Mouse (Mus musculus) naive thymus-derived CD4-positive, alpha-beta T cell, adult 2 months (primary cell): ENCODE results near the gene Nectin2.

Source experiments
- DNase-seq: peaks from one replicate; pipeline ENCODE4 v3.0.0-alpha.2; 2011; ENCODE audit warnings: low read depth

Nectin2 gene

DNA sequence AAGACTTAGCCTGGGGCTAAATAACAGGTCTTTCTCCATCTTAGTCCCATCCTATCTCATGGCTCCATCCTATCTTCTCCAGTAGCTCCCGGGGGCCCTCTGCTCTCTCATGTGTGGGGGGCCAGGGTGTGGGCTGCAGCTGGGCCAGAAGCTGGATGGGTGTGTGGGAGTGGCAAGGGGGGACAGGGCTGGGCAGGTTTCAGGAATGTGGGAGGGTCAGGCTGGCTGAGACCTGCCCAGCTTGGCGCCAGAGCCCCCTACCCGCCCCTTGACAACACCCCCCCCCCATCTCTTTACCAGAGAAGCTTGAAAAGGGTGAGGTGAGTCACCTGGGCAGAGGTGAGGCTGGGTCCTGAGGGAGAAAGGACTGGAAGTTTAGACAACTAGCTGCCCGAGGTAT is 18.7 kb upstream of the Nectin2 start:
- no peak for DNase-seq

- no peak for DNase-seq
These were observed 18.0 kb upstream of the Nectin2 start for GRCm38 (mm10) chr7:19768251-19768650.

DNA sequence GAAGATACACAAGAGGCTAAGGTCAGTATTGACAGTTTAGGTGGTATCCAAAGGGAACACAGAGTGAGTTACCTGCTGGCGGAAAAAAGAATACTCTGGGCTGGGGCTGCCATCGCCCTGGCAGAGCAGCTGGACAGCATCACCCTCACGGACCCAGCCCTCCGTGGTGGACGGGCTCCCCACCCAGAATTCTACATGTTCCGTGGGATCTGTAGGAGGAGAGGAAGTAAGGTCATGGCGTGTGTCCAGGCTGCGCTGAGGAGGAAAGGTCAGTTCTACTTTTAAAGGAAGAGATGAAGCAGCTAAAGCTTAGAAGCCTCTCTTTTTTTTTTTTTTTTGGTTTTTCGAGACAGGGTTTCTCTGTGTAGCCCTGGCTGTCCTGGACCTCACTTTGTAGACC is 14.3 kb upstream of the Nectin2 start:
- DNase-seq = no peak

DNA sequence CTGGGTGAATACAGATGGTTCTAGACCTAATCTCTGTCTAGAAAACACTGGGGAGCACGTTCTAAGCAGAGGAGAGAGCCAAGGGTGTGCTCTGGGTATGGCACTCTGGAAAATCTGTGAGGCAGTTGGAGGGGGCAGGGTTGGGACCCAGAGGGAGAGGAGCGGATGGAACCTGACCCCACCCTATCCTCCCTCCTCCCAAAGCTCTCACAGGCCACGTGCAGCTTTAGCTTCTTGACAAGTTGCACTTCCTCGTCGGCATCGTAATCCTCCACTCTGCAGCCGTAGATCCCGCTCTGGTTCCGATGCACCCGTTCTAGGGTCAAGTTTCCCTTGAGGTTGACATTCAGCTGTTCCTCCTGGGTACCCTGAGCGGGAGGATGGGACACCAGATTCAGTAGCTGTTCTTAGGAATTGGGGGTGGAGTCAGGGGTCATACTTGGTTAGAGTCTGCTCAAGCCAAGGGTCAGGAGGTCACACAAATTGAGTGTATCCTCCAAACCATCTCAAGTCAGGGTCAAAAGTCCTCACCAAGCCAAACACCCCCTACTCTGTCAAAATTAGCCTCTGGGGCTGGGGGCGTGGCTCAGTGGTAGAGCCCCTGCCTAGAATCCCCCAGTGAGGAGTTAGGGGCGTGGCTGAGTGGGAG is 13.7 kb upstream of the Nectin2 start:
- no peak for DNase-seq

DNA sequence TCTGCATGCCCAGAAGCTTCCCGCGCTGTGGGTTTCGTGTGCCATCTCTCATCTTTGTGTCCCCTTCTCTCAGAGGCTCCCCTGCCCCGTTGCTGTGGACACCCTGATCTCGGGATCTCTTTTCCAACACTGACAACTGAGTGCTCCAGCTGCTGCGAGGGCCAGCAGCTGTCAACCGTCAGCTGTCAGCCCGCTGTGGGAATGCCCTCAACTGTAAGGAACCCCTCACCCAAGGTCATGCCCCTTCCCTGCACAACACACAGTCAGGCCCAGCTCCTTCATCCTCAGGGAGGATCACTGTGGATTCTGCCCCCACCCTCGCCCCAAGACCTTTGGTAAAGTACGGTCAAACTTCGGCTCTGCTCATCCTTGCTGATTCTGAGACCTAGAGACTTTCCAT is 12.0 kb upstream of the Nectin2 start:
- no peak for DNase-seq

DNA sequence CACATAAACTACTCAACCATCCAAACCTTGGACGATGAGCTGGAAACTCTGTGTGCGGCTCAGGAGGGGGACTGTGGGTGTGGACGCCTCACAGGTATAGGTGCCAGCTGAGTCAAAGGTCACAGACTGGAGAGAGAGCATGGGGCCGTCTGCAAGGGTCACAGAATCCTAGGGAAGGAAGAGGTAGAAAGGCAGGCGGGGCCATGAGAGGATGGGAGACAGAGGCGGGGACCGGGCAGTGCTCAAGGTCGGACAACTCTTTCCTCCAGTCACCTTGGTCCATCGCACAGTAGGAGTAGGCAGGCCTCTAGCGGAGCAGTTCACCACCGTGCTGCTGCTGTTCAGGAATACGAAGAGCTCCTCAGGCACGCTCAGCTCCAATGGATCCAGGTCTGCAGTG is 9.7 kb upstream of the Nectin2 start:
- DNase-seq = no peak

DNA sequence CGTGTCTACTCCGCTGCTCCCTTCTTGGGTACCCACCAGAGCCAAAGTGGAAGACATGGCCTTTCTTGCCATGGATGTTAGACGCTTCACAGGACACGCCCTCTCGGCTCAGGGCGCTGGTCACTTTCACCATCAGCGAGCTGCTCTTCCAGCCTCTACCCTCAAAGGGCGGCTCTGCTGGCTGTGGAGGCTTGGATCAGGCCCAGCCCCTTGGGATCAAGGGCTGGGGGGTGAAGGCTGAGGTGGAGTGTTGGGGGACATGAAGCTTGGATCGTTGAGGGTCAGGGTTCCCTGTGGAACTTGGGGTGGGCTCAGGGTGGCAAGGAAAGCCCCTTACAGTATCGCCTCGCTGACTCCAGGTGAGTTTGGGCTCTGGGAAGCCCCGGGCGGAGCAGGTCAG is 8.3 kb upstream of the Nectin2 start:
- no peak for DNase-seq

DNA sequence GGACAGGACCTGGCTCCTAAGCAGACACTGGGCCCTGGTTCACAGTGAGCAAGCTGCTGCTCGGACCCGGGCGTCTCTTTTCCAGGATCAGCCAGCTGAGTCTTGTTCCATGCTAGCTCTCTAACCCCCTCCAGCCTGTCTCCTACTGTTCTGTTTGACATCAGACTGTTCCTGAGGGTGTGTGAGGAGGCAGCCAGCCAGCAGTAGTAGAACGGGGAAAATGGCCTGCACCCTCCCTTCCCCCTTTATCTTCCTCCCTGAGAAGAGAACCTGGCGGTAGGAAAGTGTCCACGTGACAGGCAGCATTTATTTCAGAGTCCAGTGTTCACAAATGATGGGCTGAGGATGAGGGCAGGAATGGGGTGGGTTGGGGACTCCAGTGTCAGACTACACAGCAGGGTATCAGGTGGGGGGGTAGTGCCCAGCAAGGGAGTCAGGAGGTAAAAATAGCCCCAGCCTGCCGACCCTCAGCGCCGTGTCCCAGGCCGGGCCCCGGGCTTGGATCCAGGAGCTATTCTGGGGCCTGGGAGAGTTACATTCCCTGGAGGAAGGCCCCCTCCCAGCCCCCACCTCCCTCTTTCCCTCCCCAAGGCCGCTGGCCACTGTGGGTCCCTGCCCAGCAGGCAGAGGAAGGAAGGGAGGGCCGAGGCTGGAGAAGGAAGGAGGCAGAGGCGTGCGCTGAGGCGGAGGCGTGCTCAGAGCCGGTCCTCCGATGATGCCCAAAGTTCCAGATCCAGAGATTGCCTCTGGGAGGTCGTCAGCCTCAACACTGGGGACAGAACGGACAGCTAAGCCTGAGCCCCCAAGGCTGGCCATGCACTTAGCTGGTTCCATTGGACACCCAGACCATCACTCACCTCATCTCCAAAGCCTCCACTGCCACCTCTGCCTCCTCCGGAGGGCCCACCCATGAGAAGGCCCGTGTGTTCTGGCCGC is 5.8 kb upstream of the Nectin2 start:
- DNase-seq = no peak

DNA sequence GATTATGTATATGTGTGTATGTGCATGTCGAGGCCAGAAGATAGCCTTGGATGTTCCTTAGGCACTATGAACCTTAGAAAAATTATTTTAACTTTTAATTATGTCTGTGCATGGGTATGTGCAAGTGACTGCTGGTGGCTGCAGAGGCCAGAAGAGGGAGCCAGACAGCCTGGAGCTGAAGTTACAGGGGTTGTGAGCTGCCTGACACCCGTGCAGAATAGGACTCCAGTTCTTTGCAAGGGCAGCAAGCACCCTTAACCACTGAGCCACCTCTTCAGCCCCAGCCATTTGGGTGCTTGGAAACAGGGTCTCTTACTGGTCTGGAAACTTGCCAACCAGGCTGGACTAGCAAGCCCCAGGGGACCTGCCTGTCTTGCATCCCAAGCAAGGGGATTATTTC is 4.7 kb upstream of the Nectin2 start:
- no peak for DNase-seq

DNA sequence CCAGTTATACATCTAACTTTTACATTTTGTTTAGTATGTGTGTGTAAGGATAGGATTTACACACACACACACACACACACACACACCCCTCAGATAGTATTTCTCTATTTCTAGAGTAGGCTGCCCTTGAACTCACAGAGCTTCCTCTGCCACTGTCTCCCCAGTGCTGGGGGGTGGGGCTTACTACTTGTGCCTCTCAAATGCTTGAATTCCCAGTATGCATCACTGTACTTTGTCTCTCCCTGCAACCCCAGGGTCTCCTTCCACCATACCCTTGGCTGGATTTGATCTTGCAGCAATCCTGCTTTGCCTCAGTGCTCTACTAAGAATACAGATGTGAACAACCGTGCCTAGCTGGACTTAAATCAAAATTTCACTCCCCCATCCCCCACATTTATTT is 3.8 kb upstream of the Nectin2 start:
- DNase-seq = no peak

DNA sequence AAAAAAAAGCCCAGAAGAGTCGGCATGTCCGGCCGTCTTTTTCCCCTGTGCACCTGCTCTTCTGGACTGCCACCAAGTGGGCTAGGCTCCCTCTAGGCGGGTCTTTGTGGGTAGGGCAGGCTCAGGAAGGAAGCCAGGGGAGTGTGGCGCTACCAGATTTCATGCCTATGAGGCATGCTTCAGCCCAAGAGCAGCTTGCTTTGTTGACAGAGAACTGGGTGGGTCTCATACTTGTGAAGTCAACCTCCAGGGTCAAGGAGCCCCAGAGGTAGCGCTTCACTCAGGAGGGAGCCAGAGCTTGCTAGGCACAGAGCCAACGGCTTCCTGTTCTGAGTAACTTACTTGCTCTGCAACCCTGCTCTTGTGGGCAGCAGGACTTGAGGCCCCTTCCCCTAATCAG is 3.3 kb upstream of the Nectin2 start:
- no peak for DNase-seq

DNA sequence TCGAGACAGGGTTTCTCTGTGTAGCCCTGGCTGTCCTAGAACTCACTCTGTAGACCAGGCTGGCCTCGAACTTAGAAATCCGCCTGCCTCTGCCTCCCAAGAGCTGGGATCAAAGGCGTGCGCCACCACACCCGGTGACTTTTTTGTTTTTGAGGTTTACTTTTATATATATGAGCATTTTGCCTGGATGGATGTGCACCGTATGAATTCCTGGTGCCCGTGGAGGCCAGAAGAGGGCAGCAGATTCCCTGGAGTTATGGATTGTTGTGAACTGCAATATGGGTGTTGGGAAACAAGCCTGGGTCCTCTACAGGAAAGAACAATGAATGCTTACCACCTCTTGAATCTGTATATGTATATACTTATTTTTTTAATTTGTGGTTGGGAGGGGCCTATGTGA is 2.4 kb upstream of the Nectin2 start:
- DNase-seq = no peak

DNA sequence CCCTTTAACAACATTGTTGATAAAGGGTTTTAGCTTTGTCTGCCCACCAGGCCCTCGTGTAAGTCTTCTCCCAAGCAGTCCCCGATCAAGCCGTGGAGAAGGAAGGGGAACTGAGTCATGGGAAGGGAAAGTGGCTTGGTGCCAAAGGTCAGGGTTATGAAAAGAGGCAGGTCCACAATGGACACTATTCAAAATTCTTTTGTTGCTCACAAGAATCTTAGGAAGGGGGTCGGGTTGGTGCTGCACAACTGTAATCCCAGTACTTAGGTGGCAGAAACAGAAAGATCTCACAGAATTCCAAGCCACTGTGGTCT is 744 bp upstream of the Nectin2 start:
- DNase-seq = no peak

DNA sequence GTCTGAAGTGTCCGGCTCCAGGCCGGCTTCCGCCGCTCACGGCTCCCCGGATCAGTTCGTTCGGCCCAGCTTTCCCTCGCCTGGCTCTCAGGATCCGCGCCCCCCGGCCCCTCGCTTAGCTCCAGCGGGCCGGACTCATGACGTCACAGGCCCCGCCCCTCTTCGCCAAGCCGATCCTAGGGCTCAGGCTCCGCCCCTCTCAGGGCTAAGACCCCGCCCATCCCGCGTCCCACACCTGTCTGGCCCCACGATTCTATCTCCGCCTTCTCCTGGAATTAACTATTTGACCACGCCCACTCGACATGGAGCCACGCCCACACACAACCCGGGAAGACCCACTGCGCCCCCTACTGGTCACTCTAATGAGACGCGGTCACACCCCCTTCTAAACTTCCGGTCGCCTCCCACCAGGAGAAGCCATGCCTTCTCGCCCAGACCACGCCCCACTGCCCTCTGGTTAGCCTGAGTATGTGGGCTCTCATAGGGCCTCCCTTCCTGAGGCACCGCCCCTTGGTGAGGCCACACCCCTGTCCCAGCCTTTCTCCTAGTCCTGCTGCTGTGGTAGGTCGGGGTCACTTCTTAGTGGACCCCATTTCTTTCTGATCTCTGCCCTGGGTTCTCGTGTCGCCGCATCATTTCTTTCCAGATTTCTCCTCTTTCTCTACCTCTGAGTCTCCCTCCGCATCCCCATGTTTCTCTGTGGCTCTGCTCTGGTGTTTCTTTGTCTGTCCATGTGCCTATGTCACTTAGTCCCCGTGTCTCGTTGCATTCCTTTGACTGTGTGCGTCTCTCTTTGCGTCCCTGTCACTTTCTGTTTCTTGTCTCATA is 680 bp downstream of the Nectin2 start:
- peak; percentile 74 for DNase-seq

GRCm38 (mm10) chr7:19748219-19749195 is 1.8 kb downstream of the Nectin2 start:
- peak; percentile 10 for DNase-seq

GRCm38 (mm10) chr7:19747420-19748218 is 2.7 kb downstream of the Nectin2 start:
- DNase-seq = no peak

GRCm38 (mm10) chr7:19746426-19747201 is 3.7 kb downstream of the Nectin2 start:
- no peak for DNase-seq

DNA sequence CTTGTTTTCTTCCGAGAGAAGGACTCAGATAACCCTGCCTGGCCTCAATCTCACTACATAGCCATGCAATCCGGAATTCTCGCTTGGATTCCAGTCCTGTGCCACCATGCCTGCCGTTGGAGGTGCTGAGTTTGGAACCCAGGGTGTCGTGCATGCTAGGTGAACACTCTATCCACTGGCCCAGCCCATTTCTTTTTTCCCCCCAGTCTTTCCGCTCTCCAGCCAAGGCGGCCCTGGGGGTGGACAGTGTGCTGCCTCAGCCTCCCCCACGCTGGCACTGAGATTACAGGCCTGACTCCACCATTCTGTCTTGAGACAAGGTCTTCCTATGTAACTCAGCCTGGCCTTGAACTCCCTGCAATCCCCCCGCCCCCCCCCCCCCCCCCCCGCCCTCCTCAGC is 4.3 kb downstream of the Nectin2 start:
- DNase-seq = no peak

GRCm38 (mm10) chr7:19744590-19745385 is 5.5 kb downstream of the Nectin2 start:
- no peak for DNase-seq
